Mouse (Mus musculus): ENCODE results near the gene Inf2.

The Inf2 gene

GRCm38 (mm10) chr12:112563011-112563410 is 25.6 kb upstream of the Inf2 start:
- in situ Hi-C loops (cut with MboI, MseI), result no loop called here

- in situ Hi-C loops (cut with MboI, MseI), result no loop called here
These were observed 18.4 kb upstream of the Inf2 start for GRCm38 (mm10) chr12:112570160-112570559.

GRCm38 (mm10) chr12:112571064-112571463 is 17.5 kb upstream of the Inf2 start:
- in situ Hi-C loops (cut with MboI, MseI), result no loop called here

- in situ Hi-C loops (cut with MboI, MseI), result no loop called here
These were observed 13.2 kb upstream of the Inf2 start for GRCm38 (mm10) chr12:112575274-112575986.

- in situ Hi-C loops (cut with MboI, MseI), result no loop called here
These were observed 12.2 kb upstream of the Inf2 start for GRCm38 (mm10) chr12:112576341-112576740.

- in situ Hi-C loops (cut with MboI, MseI), result no loop called here
These were observed 11.8 kb upstream of the Inf2 start for GRCm38 (mm10) chr12:112576749-112577148.

GRCm38 (mm10) chr12:112578296-112579090 is 10.1 kb upstream of the Inf2 start:
- in situ Hi-C loops (cut with MboI, MseI), result no loop called here

GRCm38 (mm10) chr12:112579430-112579829 is 9.2 kb upstream of the Inf2 start:
- in situ Hi-C loops (cut with MboI, MseI), result no loop called here

- in situ Hi-C loops (cut with MboI, MseI), result no loop called here
These were observed 8.7 kb upstream of the Inf2 start for GRCm38 (mm10) chr12:112579926-112580325.

GRCm38 (mm10) chr12:112581113-112581512 is 7.5 kb upstream of the Inf2 start:
- in situ Hi-C loops (cut with MboI, MseI), result no loop called here

- in situ Hi-C loops (cut with MboI, MseI), result no loop called here
These were observed 3.6 kb upstream of the Inf2 start for GRCm38 (mm10) chr12:112584954-112585353.

GRCm38 (mm10) chr12:112585924-112586538 is 2.6 kb upstream of the Inf2 start:
- in situ Hi-C loops (cut with MboI, MseI), result no loop called here

GRCm38 (mm10) chr12:112587125-112588124 is 1.2 kb upstream of the Inf2 start:
- in situ Hi-C loops (cut with MboI, MseI), result no loop called here

GRCm38 (mm10) chr12:112589491-112590191 is 1.1 kb downstream of the Inf2 start:
- in situ Hi-C loops (cut with MboI, MseI), result no loop called here

- in situ Hi-C loops (cut with MboI, MseI), result no loop called here
These were observed 2.1 kb downstream of the Inf2 start for GRCm38 (mm10) chr12:112590566-112591239.

- in situ Hi-C loops (cut with MboI, MseI), result no loop called here
These were observed 2.7 kb downstream of the Inf2 start for GRCm38 (mm10) chr12:112591240-112591639.

- in situ Hi-C loops (cut with MboI, MseI), result no loop called here
These were observed 3.1 kb downstream of the Inf2 start for GRCm38 (mm10) chr12:112591730-112592129.

- in situ Hi-C loops (cut with MboI, MseI), result no loop called here
These were observed 4.6 kb downstream of the Inf2 start for GRCm38 (mm10) chr12:112592985-112593734.
